Mouse (Mus musculus): ENCODE measurements around the gene Trmt1. TPM values are rescaled to one million over a fixed set of nuclear protein-coding genes. Genes with fewer than 3 reads are reported as not detected.
A peak's percentile ranks its signal among the peaks of the same experiment; 100 is the strongest.

Gene Trmt1
- total RNA-seq, 2 experiments from 2014 or later = 103 to 106 TPM

- no peak for DNase-seq (ENCODE audit: extremely low spot score in 1 of 2, low spot score in 2 of 2)
- intact Hi-C loops (cut with DNase I) = no loop called here
These were observed 52.8 kb downstream of the Trmt1 start for GRCm38 (mm10) chr8:84738715-84739400.

DNA sequence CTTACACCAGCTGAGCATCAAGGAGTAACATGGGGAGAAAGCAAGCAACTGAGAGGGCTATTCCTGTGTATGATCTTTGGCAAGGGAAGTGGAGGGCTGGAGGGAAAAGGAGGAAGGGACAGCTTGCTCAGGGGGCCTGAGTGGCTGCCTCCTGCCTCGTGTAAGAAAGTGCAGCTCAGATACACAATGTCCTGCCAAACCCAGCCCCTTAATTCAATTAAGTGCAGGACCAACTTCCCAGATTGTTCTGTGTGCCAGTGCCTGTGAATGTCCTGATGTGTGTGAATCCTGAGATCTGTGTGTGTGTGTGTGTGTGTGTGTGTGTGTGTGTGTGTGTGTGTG lies 53.3 kb downstream of the Trmt1 start:
- DNase-seq (ENCODE audit: extremely low spot score in 1 of 2, low spot score in 2 of 2) = no peak
- intact Hi-C loops (cut with DNase I) = no loop called here

DNA sequence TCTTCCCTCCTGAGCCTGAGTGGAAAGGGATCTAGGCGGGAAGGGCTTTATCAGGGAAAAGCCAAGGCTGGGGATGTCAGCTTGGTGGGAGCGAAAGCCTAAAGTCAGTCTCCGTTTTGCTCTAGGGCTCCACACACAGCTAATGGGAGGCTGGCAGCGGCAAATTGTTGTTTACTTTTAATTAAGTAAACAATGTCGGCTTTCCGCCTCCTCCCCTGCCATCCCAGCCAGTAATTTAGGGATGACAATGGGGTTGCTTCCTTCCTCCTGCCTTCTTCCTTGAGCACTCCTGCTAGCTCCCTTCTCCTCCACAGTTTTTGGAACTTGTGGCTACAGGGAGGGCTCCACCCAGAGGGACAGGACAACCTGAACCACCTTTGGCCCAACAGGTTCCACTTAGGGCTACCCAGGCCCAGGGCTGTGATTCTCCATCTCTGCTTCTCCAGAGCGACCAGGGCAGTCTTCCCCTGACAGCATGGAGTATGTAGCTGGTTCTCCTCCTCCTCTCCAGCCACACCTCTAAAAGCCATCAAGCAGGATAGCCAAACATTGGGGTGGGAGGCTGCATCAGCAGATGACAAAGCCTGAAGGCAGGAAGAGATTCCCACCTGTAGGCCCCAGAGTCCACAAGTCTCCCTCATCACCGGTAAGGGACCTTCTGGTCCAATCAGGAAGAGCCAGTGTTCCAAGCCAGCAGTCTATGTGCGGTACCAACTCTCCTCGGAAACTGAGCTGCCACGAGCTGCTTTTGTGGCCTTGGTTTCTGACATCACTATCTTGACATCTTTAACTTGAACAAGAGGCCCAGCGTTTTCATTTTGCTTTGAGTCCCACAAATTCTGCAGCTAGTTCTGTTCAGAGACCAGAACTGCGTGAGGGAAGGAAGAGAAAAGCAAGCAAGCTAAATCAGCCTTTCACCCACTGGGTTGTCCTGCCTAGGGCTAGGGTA lies 55.1 kb downstream of the Trmt1 start:
- no peak for DNase-seq (ENCODE audit: extremely low spot score in 1 of 2, low spot score in 2 of 2)
- intact Hi-C loops (cut with DNase I) = no loop called here

DNA sequence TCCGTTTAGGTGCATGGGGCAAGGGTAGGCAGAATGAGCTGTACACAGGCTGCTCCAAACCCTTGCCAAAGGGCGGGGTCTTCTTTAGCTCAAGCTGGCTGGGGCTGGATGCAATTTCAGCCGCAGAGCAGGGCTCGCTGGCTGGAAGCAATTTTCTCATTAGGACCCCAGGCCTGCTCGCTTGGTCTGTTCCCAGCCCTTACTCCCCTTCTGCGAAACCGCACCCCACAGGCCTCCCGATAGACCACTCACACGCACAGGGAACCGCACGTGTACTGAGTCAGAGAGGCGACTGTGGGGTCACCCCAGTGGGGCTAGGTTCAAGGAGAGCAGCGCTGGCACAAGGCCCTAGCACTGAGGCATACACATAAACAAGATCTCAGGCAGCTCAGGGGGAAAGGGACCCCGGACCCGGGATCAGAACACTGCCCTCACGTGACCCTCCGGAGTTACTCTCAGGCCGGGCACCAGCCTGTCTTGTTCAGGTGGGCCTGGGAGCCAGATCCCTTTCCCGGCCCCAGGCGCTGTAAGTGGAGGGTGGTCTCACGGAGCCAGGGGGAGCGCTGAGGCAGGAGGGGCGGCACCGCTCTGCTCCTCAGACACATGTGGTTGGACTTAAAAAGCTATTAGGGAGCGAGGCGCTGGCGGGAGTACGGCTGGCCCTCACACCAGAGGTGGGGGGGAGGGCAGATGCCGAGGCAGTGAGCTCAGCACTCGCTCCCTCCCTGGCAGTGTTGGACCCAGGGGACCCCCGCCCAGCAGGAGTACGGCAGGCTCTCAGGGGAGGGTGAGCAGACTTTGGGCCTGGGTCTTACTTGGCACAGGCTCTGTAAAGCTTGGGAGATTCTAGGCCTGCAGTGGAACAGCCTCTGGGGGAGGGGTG lies 56.3 kb downstream of the Trmt1 start:
- intact Hi-C loops (cut with DNase I) = no loop called here
- DNase-seq (ENCODE audit: extremely low spot score in 1 of 2, low spot score in 2 of 2) = peak in 1 of 2 experiments; percentile 66

- intact Hi-C loops (cut with DNase I) = no loop called here
- no peak for DNase-seq (ENCODE audit: extremely low spot score in 1 of 2, low spot score in 2 of 2)
These were observed 56.9 kb downstream of the Trmt1 start for GRCm38 (mm10) chr8:84743054-84743415.

DNA sequence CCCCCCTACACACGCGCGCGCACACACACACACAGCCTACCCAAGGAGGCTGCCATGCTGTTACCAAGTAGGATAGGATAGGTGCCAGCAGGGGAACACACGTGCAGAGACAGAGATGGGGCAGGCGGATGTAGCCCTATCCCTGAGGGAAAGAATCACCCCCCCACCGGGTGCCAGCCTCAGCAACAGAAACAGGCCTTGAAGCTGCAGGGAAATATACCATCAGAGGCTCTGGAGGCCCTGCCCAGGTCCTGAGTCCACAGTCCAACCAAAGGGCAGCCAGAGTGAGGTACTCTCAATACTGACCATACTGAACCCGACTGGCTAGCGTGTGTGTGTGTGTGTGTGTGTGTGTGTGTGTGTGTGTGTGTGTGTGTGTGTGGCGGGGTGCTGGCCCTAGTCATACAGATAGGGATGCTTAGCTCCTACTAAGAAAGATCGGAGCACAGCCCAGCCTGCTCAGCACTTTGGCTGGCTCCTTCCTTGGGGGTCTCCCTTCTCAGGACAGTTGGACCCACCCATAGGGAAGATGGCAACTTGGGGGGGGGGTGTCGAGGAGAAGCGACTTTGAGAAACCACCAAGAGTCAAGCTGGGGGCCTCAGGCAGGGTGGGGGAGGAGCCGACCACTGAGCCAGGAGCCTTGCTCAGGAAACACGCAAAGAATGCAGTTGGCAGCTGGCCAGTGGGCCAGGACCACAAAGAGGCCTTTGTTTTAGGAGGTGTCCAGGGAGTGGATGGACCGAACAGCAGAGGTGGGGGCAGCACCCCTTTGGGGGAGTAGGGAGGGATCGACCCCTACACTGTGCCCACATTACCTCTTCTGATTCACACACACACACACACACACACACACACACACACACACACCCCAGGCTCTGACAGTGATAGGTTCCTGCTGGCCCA lies 57.7 kb downstream of the Trmt1 start:
- intact Hi-C loops (cut with DNase I) = no loop called here

GRCm38 (mm10) chr8:84745032-84745925 lies 59.2 kb downstream of the Trmt1 start:
- DNase-seq (ENCODE audit: extremely low spot score in 1 of 2, low spot score in 2 of 2) = peak in 1 of 2 experiments; percentile 70
- intact Hi-C loops (cut with DNase I) = no loop called here

More for the DNA sequence above, 57.7 kb downstream of the Trmt1 start:
- peak in 1 of 2 experiments; percentile 91 for DNase-seq (ENCODE audit: extremely low spot score in 1 of 2, low spot score in 2 of 2)

Other genes with a start within 250 kb of the Trmt1 start
- 10 to 100 TPM; 10.9 to 12.3 TPM for gene Ier2, start 23.5 kb upstream of the Trmt1 start, total RNA-seq (2021)
- 10 to 100 TPM; 77.0 to 77.9 TPM for gene Nacc1, start 1.6 kb downstream of the Trmt1 start, total RNA-seq (2021)
- gene Lyl1, start 15.2 kb downstream of the Trmt1 start, total RNA-seq (2021) = 1 to 10 TPM; 4.3 to 4.5 TPM
- under 1 TPM in 1 of 2 experiments, not detected in 1; 0.51 TPM for gene G430095P16Rik, start 36.7 kb downstream of the Trmt1 start, total RNA-seq (2021)
- gene Nfix, start 114.0 kb downstream of the Trmt1 start, total RNA-seq (2021) = 100 to 1,000 TPM; 397 to 441 TPM
- 1 to 10 TPM; 7.4 to 8.3 TPM for gene Dand5, start 136.5 kb downstream of the Trmt1 start, total RNA-seq (2021)
- 10 to 100 TPM; 20.6 to 21.3 TPM for gene Gadd45gip1, start 145.2 kb downstream of the Trmt1 start, total RNA-seq (2021)
- 10 to 100 TPM; 57.0 to 60.1 TPM for gene Rad23a, start 154.4 kb downstream of the Trmt1 start, total RNA-seq (2021)
- 100 to 1,000 TPM; 455 to 481 TPM for gene Calr, start 160.6 kb downstream of the Trmt1 start, total RNA-seq (2021)
- gene Farsa, start 170.7 kb downstream of the Trmt1 start, total RNA-seq (2021) = 10 to 100 TPM; 59.5 to 65.8 TPM
- 10 to 100 TPM; 19.3 to 22.8 TPM for gene Syce2, start 185.8 kb downstream of the Trmt1 start, total RNA-seq (2021)
- gene Gcdh, start 207.6 kb downstream of the Trmt1 start, total RNA-seq (2021) = 10 to 100 TPM; 29.4 to 36.6 TPM
- not detected for gene Klf1, start 215.6 kb downstream of the Trmt1 start, total RNA-seq (2021)
- 1 to 10 TPM; 2.5 to 2.9 TPM for gene Dnase2a, start 222.3 kb downstream of the Trmt1 start, total RNA-seq (2021)